Mouse (Mus musculus): Measurements from ENCODE around the gene Tex33. TPM values are rescaled to one million over a fixed set of nuclear protein-coding genes. Genes with fewer than 3 reads are reported as not detected.
A peak's percentile ranks its signal among the peaks of the same experiment; 100 is the strongest.
"Not testable (repeated sequence)": the region's sequence is repeated elsewhere in the genome, so short reads cannot be mapped to it uniquely, and the experiment has no call there.

Gene Tex33
- polyA plus RNA-seq, 1 experiment from 2014 or later, result not detected

DNA sequence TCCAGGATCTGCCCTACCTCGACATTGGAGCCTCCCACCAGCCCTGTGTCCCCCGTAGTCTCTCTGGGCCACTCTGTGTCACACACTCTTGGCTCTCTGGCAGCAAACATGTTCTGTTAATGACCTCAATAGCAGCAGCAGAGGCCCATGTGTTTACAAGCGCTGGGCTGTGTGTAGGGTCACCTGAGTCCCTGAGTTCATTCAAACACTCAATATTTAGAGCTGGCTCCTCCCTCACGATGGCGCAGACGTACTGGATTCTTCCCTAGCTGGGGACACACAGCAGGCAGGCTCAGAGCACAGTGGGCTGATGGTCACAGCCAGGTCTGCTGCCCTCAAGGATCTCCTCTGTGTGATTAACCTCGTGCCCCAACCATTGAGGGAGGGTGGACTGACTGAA lies 54.8 kb downstream of the Tex33 start:
- not testable (repeated sequence) for ATAC-seq (ENCODE audit: low FRiP score)
- whole genome bisulfite sequencing, result 74% methylated on average over 6 of the region's 7 CpGs

GRCm38 (mm10) chr15:78339627-78340423 lies 55.9 kb downstream of the Tex33 start:
- not testable (repeated sequence) for H3K4me3 ChIP-seq (replicated peaks; ENCODE audit: low read length); H3K9me3 ChIP-seq (ENCODE audit: control insufficient read depth, low read length); H3K9ac ChIP-seq; H3K27ac ChIP-seq; H3K36me3 ChIP-seq (replicated peaks; ENCODE audit: control insufficient read depth, insufficient read depth); ATAC-seq (ENCODE audit: low FRiP score); H3K4me1 ChIP-seq (replicated peaks; ENCODE audit: control insufficient read depth, insufficient read depth, low read length); H3K27me3 ChIP-seq (ENCODE audit: control insufficient read depth, insufficient read depth, low read length); H3K4me2 ChIP-seq (replicated peaks)
- DNase-seq (ENCODE audit: low spot score), result peak; percentile 32
- 36% methylated on average over 7 of the region's 7 CpGs for WGBS

More for the DNA sequence above, 54.8 kb downstream of the Tex33 start:
- not testable (repeated sequence) for H3K27ac ChIP-seq; H3K36me3 ChIP-seq (replicated peaks; ENCODE audit: control insufficient read depth, insufficient read depth); H3K4me2 ChIP-seq (replicated peaks); H3K4me1 ChIP-seq (replicated peaks; ENCODE audit: control insufficient read depth, insufficient read depth, low read length); DNase-seq (ENCODE audit: low spot score); H3K4me3 ChIP-seq (replicated peaks; ENCODE audit: low read length); H3K27me3 ChIP-seq (ENCODE audit: control insufficient read depth, insufficient read depth, low read length); H3K9me3 ChIP-seq (ENCODE audit: control insufficient read depth, low read length); H3K9ac ChIP-seq

- Histone ChIP-seq H3K9ac (no peak overlapping the region), H3K4me1 (replicated peaks; ENCODE audit: control insufficient read depth, insufficient read depth, low read length) (no peaks in the 10 kb centered on the region), H3K27me3 (ENCODE audit: control insufficient read depth, insufficient read depth, low read length) (no peaks in the 10 kb centered on the region), H3K9me3 (ENCODE audit: control insufficient read depth, low read length) (no peaks in the 10 kb centered on the region), H3K4me3 (replicated peaks; ENCODE audit: low read length) (no peak overlapping the region), H3K27ac (no peak overlapping the region), H3K4me2 (replicated peaks) (no peak overlapping the region), H3K36me3 (replicated peaks; ENCODE audit: control insufficient read depth, insufficient read depth) (no peaks in the 10 kb centered on the region)
- WGBS, result 90% methylated on average over 3 of the region's 3 CpGs
- ATAC-seq (ENCODE audit: low FRiP score) (no peak), DNase-seq (ENCODE audit: low spot score) (no peak)
Measured at GRCm38 (mm10) chr15:78334380-78334779, 61.3 kb downstream of the Tex33 start.

DNA sequence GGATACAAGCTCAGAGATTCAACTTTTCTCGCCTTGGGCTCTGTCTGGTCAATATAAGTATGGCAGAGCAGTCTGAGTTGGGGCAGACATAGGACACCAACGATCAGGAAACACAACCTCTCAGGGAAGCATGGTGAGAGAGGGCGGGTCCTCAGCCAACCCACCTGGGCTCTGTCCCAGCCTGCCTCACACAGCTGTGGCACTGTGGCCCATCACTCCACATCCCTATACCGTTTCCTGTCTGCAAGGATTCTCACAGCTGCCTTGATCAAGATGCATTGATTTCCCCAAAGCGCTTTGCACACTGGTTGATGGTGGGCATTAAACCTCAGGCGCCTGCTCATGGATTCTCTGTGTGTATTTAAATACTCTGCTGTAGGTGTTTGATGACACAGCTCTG lies 62.7 kb downstream of the Tex33 start:
- H3K27ac ChIP-seq, result no peak overlapping the region
- 83% methylated on average over 6 of the region's 6 CpGs for WGBS
- H3K4me3 ChIP-seq (replicated peaks; ENCODE audit: low read length), result no peak overlapping the region
- H3K4me1 ChIP-seq (replicated peaks; ENCODE audit: control insufficient read depth, insufficient read depth, low read length), result no peaks in the 10 kb centered on the region
- no peaks in the 10 kb centered on the region for H3K27me3 ChIP-seq (ENCODE audit: control insufficient read depth, insufficient read depth, low read length)
- DNase-seq (ENCODE audit: low spot score) (no peak), ATAC-seq (ENCODE audit: low FRiP score) (no peak)
- no peaks in the 10 kb centered on the region for H3K9me3 ChIP-seq (ENCODE audit: control insufficient read depth, low read length)
- H3K36me3 ChIP-seq (replicated peaks; ENCODE audit: control insufficient read depth, insufficient read depth), result no peaks in the 10 kb centered on the region
- H3K4me2 ChIP-seq (replicated peaks), result no peak overlapping the region
- H3K9ac ChIP-seq, result no peak overlapping the region

DNA sequence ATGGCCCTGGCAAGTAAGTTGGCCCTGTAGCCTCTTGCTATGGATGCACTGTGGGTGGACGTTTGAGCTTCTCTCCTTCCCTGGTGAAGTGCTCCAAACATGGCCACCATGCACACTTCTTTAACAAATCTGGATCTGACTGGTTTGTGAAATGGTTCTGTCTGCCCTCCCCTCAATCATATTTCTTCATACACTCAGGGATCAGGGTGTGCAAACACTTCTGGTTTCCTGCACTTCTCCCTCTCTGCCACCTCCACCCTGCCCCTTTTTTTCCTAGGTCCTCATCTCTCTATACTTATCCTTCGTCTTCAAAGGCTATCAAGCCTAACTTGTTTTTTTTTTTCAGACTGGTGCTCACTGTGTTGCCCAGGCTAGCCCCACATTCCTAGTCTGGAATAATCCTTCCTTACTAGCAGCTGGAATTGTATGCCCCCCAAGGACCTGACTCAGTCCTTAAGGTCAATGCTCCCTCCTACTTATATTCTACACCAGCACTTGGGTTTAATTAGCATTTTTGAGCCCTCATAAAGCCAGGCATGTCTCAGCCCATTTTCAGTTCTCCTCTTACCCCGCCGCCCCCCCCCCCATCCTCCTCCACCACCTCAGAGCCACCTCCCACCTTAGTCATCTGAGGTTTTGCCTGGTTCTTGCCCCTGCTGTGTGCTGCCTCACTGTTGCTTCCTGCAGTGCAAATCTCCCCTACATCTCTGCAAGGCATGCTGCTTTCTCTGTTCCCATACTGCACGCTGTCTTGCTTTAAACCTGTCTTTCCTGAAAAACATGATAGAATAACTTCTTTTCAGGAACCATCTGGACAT lies 64.0 kb downstream of the Tex33 start:
- Histone ChIP-seq H3K4me2 (replicated peaks) (no peak overlapping the region), H3K36me3 (replicated peaks; ENCODE audit: control insufficient read depth, insufficient read depth) (no peaks in the 10 kb centered on the region), H3K9ac (no peak overlapping the region), H3K27ac (no peak overlapping the region), H3K4me3 (replicated peaks; ENCODE audit: low read length) (no peak overlapping the region), H3K27me3 (ENCODE audit: control insufficient read depth, insufficient read depth, low read length) (no peaks in the 10 kb centered on the region), H3K9me3 (ENCODE audit: control insufficient read depth, low read length) (no peaks in the 10 kb centered on the region), H3K4me1 (replicated peaks; ENCODE audit: control insufficient read depth, insufficient read depth, low read length) (no peaks in the 10 kb centered on the region)
- DNase-seq (ENCODE audit: low spot score) (no peak), ATAC-seq (ENCODE audit: low FRiP score) (no peak)
- 79% methylated on average over 5 of the region's 5 CpGs for WGBS

- ATAC-seq (ENCODE audit: low FRiP score) (no peak), DNase-seq (ENCODE audit: low spot score) (no peak)
- H3K9ac ChIP-seq, result no peak overlapping the region
- H3K9me3 ChIP-seq (ENCODE audit: control insufficient read depth, low read length), result no peaks in the 10 kb centered on the region
- no peak overlapping the region for H3K4me2 ChIP-seq (replicated peaks)
- H3K36me3 ChIP-seq (replicated peaks; ENCODE audit: control insufficient read depth, insufficient read depth), result no peaks in the 10 kb centered on the region
- no peak overlapping the region for H3K4me3 ChIP-seq (replicated peaks; ENCODE audit: low read length)
- WGBS, result 92% methylated on average over 4 of the region's 4 CpGs
- H3K4me1 ChIP-seq (replicated peaks; ENCODE audit: control insufficient read depth, insufficient read depth, low read length), result no peaks in the 10 kb centered on the region
- no peaks in the 10 kb centered on the region for H3K27me3 ChIP-seq (ENCODE audit: control insufficient read depth, insufficient read depth, low read length)
- H3K27ac ChIP-seq, result no peak overlapping the region
Measured at GRCm38 (mm10) chr15:78330706-78331105, 65.0 kb downstream of the Tex33 start.

DNA sequence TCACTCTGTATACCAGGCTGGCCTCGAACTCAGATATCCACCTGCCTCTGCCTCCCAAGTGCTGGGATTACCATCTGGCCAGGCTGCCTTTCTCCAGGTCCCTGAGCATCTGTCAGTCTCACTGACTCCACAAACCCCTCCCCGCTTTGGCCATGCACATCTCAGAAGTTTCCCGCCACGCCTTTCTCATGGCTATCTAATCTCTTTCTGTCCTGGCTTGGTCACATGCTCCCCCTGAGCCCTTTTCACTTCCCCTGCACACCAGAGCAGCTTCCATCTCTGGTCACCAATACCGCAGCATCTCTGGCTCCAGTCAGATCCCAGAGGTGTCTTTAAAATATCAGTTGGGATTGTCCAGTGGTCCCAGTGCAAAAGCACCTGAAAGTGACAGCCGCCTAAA lies 65.7 kb downstream of the Tex33 start:
- DNase-seq (ENCODE audit: low spot score); H3K27me3 ChIP-seq (ENCODE audit: control insufficient read depth, insufficient read depth, low read length); H3K27ac ChIP-seq; H3K9ac ChIP-seq; H3K4me2 ChIP-seq (replicated peaks); H3K9me3 ChIP-seq (ENCODE audit: control insufficient read depth, low read length); ATAC-seq (ENCODE audit: low FRiP score); H3K36me3 ChIP-seq (replicated peaks; ENCODE audit: control insufficient read depth, insufficient read depth); H3K4me1 ChIP-seq (replicated peaks; ENCODE audit: control insufficient read depth, insufficient read depth, low read length); H3K4me3 ChIP-seq (replicated peaks; ENCODE audit: low read length): not testable (repeated sequence)
- 78% methylated on average over 6 of the region's 6 CpGs for WGBS

GRCm38 (mm10) chr15:78328520-78329097 lies 67.1 kb downstream of the Tex33 start:
- no peak for DNase-seq (ENCODE audit: low spot score)
- Histone ChIP-seq H3K27ac (no peak overlapping the region), H3K27me3 (ENCODE audit: control insufficient read depth, insufficient read depth, low read length) (no peaks in the 10 kb centered on the region), H3K9ac (no peak overlapping the region), H3K36me3 (replicated peaks; ENCODE audit: control insufficient read depth, insufficient read depth) (no peaks in the 10 kb centered on the region), H3K4me2 (replicated peaks) (no peak overlapping the region), H3K9me3 (ENCODE audit: control insufficient read depth, low read length) (no peaks in the 10 kb centered on the region), H3K4me1 (replicated peaks; ENCODE audit: control insufficient read depth, insufficient read depth, low read length) (no peaks in the 10 kb centered on the region), H3K4me3 (replicated peaks; ENCODE audit: low read length) (no peak overlapping the region)
- 64% methylated on average over 3 of the region's 3 CpGs for WGBS
- no peak for ATAC-seq (ENCODE audit: low FRiP score)
